Mouse (Mus musculus) cerebellum, adult 2 months (tissue): ENCODE measurements around the gene Lca5.

Experiments
- CTCF ChIP-seq: fragments of 200-500 bp; IDR thresholded peaks from 2 replicates; pipeline ENCODE4 v1.5.1; 2011; ENCODE audit warnings: low read depth, mild to moderate bottlenecking, control low read depth, low read length, moderate library complexity, borderline replicate concordance; ENCODE audit not compliant: insufficient read depth
- POLR2A ChIP-seq: fragments of 200-500 bp; IDR thresholded peaks from 2 replicates; pipeline ENCODE4 v1.6.1; 2011; ENCODE audit warnings: low read length, control low read depth, borderline replicate concordance; ENCODE audit not compliant: insufficient read depth

- no peak for TF ChIP-seq POLR2A
- TF ChIP-seq CTCF = no peak
Measured at GRCm38 (mm10) chr9:83487771-83488470, 47.0 kb upstream of the Lca5 start.
